Mouse (Mus musculus) liver, embryonic 14.5 days (tissue): Measurements from ENCODE around the gene Tbc1d22a. TPM values are rescaled to one million over a fixed set of nuclear protein-coding genes. Genes with fewer than 3 reads are reported as not detected.

ENCODE experiments used
- ATAC-seq: fragments of 200-750 bp; cut with Nextera tagmentation; 2 replicates; pipeline ENCODE4 v1.8.0; 2017; ENCODE audit warnings: moderate number of reproducible peaks, mild to moderate bottlenecking, moderate library complexity; ENCODE audit not compliant: insufficient read depth
- DNase-seq, 3 experiments: peaks; one replicate each; pipeline ENCODE4 v3.0.0-alpha.2; 2012 to 2013; ENCODE audit warnings: low read depth in 3 of 3, low spot score in 3 of 3
- H3K27ac ChIP-seq: fragments of 300-500 bp; sonication (generic); 2 replicates; pipeline ENCODE4 v1.5.1; 2014; ENCODE audit warnings: moderate library complexity, mild to moderate bottlenecking, control low read depth, inconsistent platforms
- H3K27me3 ChIP-seq: fragments of 300-500 bp; sonication (generic); 2 replicates; pipeline ENCODE4 v1.6.1; 2014; ENCODE audit warnings: mild to moderate bottlenecking, low read length, moderate library complexity; ENCODE audit not compliant: control insufficient read depth, insufficient read depth
- H3K36me3 ChIP-seq: fragments of 300-500 bp; sonication (generic); replicated peaks from 2 replicates; pipeline ENCODE4 v1.6.1; 2014; ENCODE audit warnings: low read depth; ENCODE audit not compliant: control insufficient read depth, insufficient read depth
- H3K4me1 ChIP-seq, 2 experiments: fragments of 200-500 bp in 1 of 2; fragments of 300-500 bp in 1 of 2; sonication (generic) in 1 of 2; replicated peaks; 2 replicates each; pipeline ENCODE4 v1.6.1; 2012 to 2014; ENCODE audit warnings: antibody characterized with exemption in 1 of 2, inconsistent platforms in 1 of 2, low read length in 1 of 2; ENCODE audit not compliant: control insufficient read depth in 2 of 2, insufficient read depth in 2 of 2
- H3K4me2 ChIP-seq: fragments of 300-500 bp; sonication (generic); 2 replicates; pipeline ENCODE4 v1.6.1; 2014; ENCODE audit warnings: low read depth, mild to moderate bottlenecking, control low read depth, moderate library complexity
- H3K4me3 ChIP-seq, 2 experiments: fragments of 200-500 bp in 1 of 2; fragments of 300-500 bp in 1 of 2; sonication (generic) in 1 of 2; 2 replicates each; pipeline ENCODE4 v1.5.1; 2012 to 2014; ENCODE audit warnings: low read depth in 2 of 2, low read length in 2 of 2, mild to moderate bottlenecking in 2 of 2, control low read depth in 1 of 2, inconsistent platforms in 1 of 2, moderate library complexity in 1 of 2; ENCODE audit not compliant: insufficient read depth in 1 of 2
- H3K9ac ChIP-seq: fragments of 300-500 bp; sonication (generic); replicated peaks from 2 replicates; pipeline ENCODE4 v1.6.1; 2014; ENCODE audit warnings: mild to moderate bottlenecking, control low read depth, moderate library complexity
- H3K9me3 ChIP-seq: fragments of 300-500 bp; sonication (generic); 2 replicates; pipeline ENCODE4 v1.6.1; 2016; ENCODE audit warnings: low read length, mixed read lengths; ENCODE audit not compliant: control insufficient read depth
- CTCF ChIP-seq: IDR thresholded peaks from 2 replicates; pipeline ENCODE4 v1.5.1; 2016; ENCODE audit warnings: antibody characterized with exemption, low read depth, control low read depth
- EP300 ChIP-seq: IDR thresholded peaks from 2 replicates; pipeline ENCODE4 v1.6.1; 2016; ENCODE audit warnings: antibody characterized with exemption, low read depth
- WGBS: fragments of 180-500 bp; shearing (Covaris S2); extraction: QIAGEN DNeasy Blood & Tissue Kit; methylation state at CpG from one replicate; pipeline ENCODE4 v1.1.7; 2014; ENCODE audit not compliant: insufficient replicate concordance; 5-methylcytosine and 5-hydroxymethylcytosine counted together
- polyA plus RNA-seq, 2 experiments: library from polyadenylated mRNA; depleted of rRNA in 1 of 2; stranded (reverse) in 1 of 2; unstranded in 1 of 2; fragments of >200 nt; fragmentation: Nextera tagmentation in 1 of 2; extraction: Ambion mirVana in 1 of 2; gene quantifications; 2 replicates each; pipeline versions ENCODE4 v1.2.1 to v1.2.3; 2012 to 2014

Gene Tbc1d22a
- polyA plus RNA-seq, 2 experiments, result 4.1 to 6.4 TPM

DNA sequence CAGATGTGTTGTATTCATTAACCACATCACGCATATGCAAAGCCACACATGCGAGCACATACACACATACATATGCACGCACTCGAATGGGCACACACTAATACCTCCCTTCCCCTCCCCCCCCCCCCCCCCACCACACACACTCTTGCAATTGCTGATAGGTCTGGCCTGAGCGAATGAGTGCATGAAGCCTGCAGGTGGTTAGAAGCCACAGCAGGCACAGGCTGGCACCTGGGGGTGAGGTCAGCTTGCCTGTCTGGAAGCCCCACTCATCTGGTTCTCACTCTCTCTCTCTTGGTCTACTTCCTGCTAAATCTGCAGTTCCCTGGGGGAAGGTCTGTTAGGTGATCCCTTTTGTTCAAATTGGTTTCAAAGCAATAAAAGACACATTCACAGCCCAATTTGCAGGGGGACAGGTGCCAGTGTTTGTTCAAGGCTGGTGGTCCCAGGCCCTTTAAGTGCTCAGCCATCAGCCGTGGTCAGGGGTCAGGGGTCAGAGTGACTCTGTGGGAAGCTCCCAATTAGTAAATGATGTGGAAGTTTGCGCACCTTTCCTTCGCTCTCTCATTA lies 215.6 kb downstream of the Tbc1d22a start:
- 80% methylated on average over 8 of the region's 8 CpGs for WGBS
- no peak for TF ChIP-seq EP300
- TF ChIP-seq CTCF, result no peak
- H3K4me2 ChIP-seq, result no peak overlapping the region
- no peaks in the 10 kb centered on the region for H3K27me3 ChIP-seq
- H3K9me3 ChIP-seq, result no peaks in the 10 kb centered on the region
- 0 out of 4 replicates have a peak, but pooled peaks cover 0 to under 1% of the 10 kb centered on the region in 2 experiments for H3K4me1 ChIP-seq
- ATAC-seq, result no peak
- no peak overlapping the region for H3K4me3 ChIP-seq
- DNase-seq, result no peak
- H3K9ac ChIP-seq, result no peak overlapping the region
- no peak overlapping the region for H3K27ac ChIP-seq
- H3K36me3 ChIP-seq, result no peaks in the 10 kb centered on the region

DNA sequence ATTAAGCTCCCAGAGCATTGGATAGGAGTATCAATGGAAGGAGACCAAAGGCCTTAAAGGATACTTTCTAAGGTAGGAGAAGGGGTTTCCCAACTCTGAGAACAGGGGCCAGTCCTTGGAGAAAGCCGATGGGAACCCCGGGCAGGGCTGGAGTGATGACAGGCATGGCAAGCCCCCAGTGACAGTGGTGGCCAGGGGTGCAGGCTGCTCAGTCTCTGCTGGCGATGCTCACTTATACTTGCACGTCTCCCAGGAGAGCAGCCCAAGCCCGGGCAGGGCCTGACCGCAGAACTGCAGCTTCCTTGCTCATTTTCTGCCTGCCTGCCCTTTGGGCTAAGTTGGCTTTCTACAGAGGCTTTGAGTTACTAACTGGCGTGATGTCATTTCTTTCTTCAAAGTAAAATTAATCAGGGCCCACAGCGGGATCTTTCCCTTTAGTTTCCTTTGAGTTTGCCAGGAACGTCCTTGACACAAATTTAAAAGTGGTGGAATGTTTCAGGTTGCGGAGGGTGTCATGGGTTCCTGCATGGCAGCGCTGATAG lies 217.4 kb downstream of the Tbc1d22a start:
- ATAC-seq, result no peak
- H3K4me3 ChIP-seq, result no peak overlapping the region
- H3K4me2 ChIP-seq, result no peak overlapping the region
- H3K27me3 ChIP-seq, result no peaks in the 10 kb centered on the region
- H3K9me3 ChIP-seq, result no peaks in the 10 kb centered on the region
- no peak overlapping the region for H3K9ac ChIP-seq
- no peak for TF ChIP-seq EP300
- TF ChIP-seq CTCF, result no peak
- no peaks in the 10 kb centered on the region for H3K4me1 ChIP-seq
- DNase-seq, result no peak
- no peak overlapping the region for H3K27ac ChIP-seq
- H3K36me3 ChIP-seq, result no peaks in the 10 kb centered on the region
- 77% methylated on average over 11 of the region's 11 CpGs for whole genome bisulfite sequencing

DNA sequence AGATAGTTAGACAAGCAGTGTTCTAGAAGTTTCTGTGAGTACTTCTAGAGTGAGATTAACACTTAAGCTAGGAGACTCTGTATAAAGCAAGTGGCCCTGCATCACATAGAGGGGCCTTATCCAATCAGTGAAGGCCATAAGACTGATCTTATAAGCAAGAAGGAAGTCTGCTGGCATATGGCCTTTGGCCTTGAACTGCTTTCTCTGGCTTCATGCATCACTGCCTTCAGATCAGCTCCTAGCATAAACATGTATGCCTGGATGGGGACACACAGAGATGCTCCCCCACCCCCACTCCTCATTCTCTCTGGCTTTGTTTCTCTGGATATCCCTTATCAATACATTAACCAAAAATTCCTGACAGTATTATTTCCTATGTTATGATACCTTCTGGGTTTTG lies 218.5 kb downstream of the Tbc1d22a start:
- Histone ChIP-seq H3K4me3 (no peak overlapping the region), H3K36me3 (no peaks in the 10 kb centered on the region), H3K9me3 (no peaks in the 10 kb centered on the region), H3K4me1 (no peaks in the 10 kb centered on the region), H3K4me2 (no peak overlapping the region), H3K27me3 (no peaks in the 10 kb centered on the region), H3K9ac (no peak overlapping the region), H3K27ac (no peak overlapping the region)
- TF ChIP-seq EP300, result no peak
- TF ChIP-seq CTCF, result no peak
- no peak for ATAC-seq
- DNase-seq, result no peak

DNA sequence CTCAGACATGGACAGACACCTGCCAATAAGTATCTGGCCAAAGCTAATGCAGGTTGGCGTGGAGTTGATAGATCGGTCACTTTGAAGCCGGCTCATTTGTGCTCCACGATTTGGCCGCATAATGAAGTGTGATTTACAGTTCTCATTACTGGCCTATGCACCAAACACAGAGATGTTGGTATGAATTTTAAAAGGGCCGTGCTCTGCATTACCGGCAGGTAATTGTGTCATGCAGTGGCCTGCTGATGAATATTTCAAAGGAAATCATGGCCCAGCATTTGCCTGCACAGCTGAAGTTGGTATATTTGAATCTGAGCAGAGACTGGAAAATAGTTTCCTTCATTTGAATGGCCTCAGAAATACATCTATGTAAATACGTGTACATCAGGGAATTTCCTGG lies 219.1 kb downstream of the Tbc1d22a start:
- Histone ChIP-seq H3K9ac (no peak overlapping the region), H3K36me3 (no peaks in the 10 kb centered on the region), H3K4me3 (no peak overlapping the region), H3K4me2 (no peak overlapping the region), H3K4me1 (no peaks in the 10 kb centered on the region; a peak in 1 of 4 replicates), H3K9me3 (no peaks in the 10 kb centered on the region), H3K27ac (no peak overlapping the region), H3K27me3 (no peaks in the 10 kb centered on the region)
- TF ChIP-seq EP300, result no peak
- TF ChIP-seq CTCF, result no peak
- DNase-seq, result no peak
- no peak for ATAC-seq
- WGBS, result 78% methylated on average over 8 of the region's 8 CpGs

DNA sequence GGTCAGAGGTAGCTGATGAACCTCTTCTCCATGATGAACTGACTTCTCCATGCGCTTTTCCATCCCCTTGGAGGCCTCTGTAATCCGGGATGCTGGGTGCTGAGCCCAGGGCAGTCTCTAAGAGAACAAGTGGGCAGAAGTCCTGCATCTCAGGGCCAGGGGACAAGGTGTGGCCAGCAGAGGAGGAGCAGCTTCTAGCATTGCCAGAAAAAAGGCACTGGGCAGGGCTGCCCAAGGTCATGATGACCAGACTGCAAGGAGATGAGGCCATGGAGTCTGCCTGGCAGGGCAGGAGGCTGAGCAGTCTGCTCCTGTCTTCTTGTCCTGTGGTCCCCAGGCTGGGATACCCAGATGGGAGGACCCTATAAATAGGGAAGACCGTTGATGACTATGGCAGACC lies 220.0 kb downstream of the Tbc1d22a start:
- Histone ChIP-seq H3K4me1 (peaks cover 2 to 9% of the 10 kb centered on the region in 2 experiments), H3K27me3 (no peaks in the 10 kb centered on the region), H3K4me2 (no peak overlapping the region), H3K36me3 (no peaks in the 10 kb centered on the region), H3K27ac (no peak overlapping the region), H3K9ac (no peak overlapping the region), H3K9me3 (no peaks in the 10 kb centered on the region), H3K4me3 (no peak overlapping the region)
- TF ChIP-seq CTCF, result no peak
- no peak for TF ChIP-seq EP300
- DNase-seq, result no peak
- no peak for ATAC-seq
- WGBS, result 72% methylated on average over 3 of the region's 3 CpGs
